Mouse (Mus musculus): ENCODE results near the gene Plvap. TPM values are rescaled to one million over a fixed set of nuclear protein-coding genes. Genes with fewer than 3 reads are reported as not detected.

Gene Plvap
- polyA plus RNA-seq, 1 experiment from 2014 or later: 35.3 TPM

Other genes with a start within 250 kb of the Plvap start
- gene Myo9b, start 239.0 kb downstream of the Plvap start, polyA plus RNA-seq (2014; fragmentation: Nextera tagmentation; extraction: Ambion mirVana): 16.1 and 17.4 TPM in 2 replicates
- gene Haus8, start 238.8 kb downstream of the Plvap start, polyA plus RNA-seq (2014; fragmentation: Nextera tagmentation; extraction: Ambion mirVana): 56.5 and 61.7 TPM in 2 replicates
- gene Use1, start 144.9 kb downstream of the Plvap start, polyA plus RNA-seq (2014; fragmentation: Nextera tagmentation; extraction: Ambion mirVana): 77.8 and 78.6 TPM in 2 replicates
- gene Ocel1, start 140.5 kb downstream of the Plvap start, polyA plus RNA-seq (2014; fragmentation: Nextera tagmentation; extraction: Ambion mirVana): 3.0 and 3.7 TPM in 2 replicates
- 69.5 and 78.3 TPM in 2 replicates for gene Nr2f6, start 129.8 kb downstream of the Plvap start, polyA plus RNA-seq (2014; fragmentation: Nextera tagmentation; extraction: Ambion mirVana)
- 2.9 and 3.6 TPM in 2 replicates for gene Ushbp1, start 116.0 kb downstream of the Plvap start, polyA plus RNA-seq (2014; fragmentation: Nextera tagmentation; extraction: Ambion mirVana)
- gene Babam1, start 114.9 kb downstream of the Plvap start, polyA plus RNA-seq (2014; fragmentation: Nextera tagmentation; extraction: Ambion mirVana): 102 and 106 TPM in 2 replicates
- 14.4 and 20.8 TPM in 2 replicates for gene Ankle1, start 105.7 kb downstream of the Plvap start, polyA plus RNA-seq (2014; fragmentation: Nextera tagmentation; extraction: Ambion mirVana)
- 38.5 and 40.0 TPM in 2 replicates for gene Abhd8, start 48.1 kb downstream of the Plvap start, polyA plus RNA-seq (2014; fragmentation: Nextera tagmentation; extraction: Ambion mirVana)
- gene Mrpl34, start 46.8 kb downstream of the Plvap start, polyA plus RNA-seq (2014; fragmentation: Nextera tagmentation; extraction: Ambion mirVana): 231 and 239 TPM in 2 replicates
- 143 and 155 TPM in 2 replicates for gene Dda1, start 42.6 kb downstream of the Plvap start, polyA plus RNA-seq (2014; fragmentation: Nextera tagmentation; extraction: Ambion mirVana)
- 5.1 and 5.8 TPM in 2 replicates for gene Ano8, start 25.8 kb downstream of the Plvap start, polyA plus RNA-seq (2014; fragmentation: Nextera tagmentation; extraction: Ambion mirVana)
- gene Gtpbp3, start 23.6 kb downstream of the Plvap start, polyA plus RNA-seq (2014; fragmentation: Nextera tagmentation; extraction: Ambion mirVana): 3.7 and 3.8 TPM in 2 replicates
- 0.51 and 0.71 TPM in 2 replicates for gene Ccdc194, start 14.0 kb upstream of the Plvap start, polyA plus RNA-seq (2014; fragmentation: Nextera tagmentation; extraction: Ambion mirVana)
- 2.2 and 5.7 TPM in 2 replicates for gene Bst2, start 25.7 kb upstream of the Plvap start, polyA plus RNA-seq (2014; fragmentation: Nextera tagmentation; extraction: Ambion mirVana)
- gene Mvb12a, start 31.2 kb upstream of the Plvap start, polyA plus RNA-seq (2014; fragmentation: Nextera tagmentation; extraction: Ambion mirVana): 54.3 and 61.1 TPM in 2 replicates
- 0.28 and 0.47 TPM in 2 replicates for gene Tmem221, start 47.1 kb upstream of the Plvap start, polyA plus RNA-seq (2014; fragmentation: Nextera tagmentation; extraction: Ambion mirVana)
- not detected in 2 replicates for gene Nxnl1, start 54.8 kb upstream of the Plvap start, polyA plus RNA-seq (2014; fragmentation: Nextera tagmentation; extraction: Ambion mirVana)
- gene Slc27a1, start 57.1 kb upstream of the Plvap start, polyA plus RNA-seq (2014; fragmentation: Nextera tagmentation; extraction: Ambion mirVana): 13.7 and 18.2 TPM in 2 replicates
- 228 TPM in 2 replicates for gene Pgls, start 80.4 kb upstream of the Plvap start, polyA plus RNA-seq (2014; fragmentation: Nextera tagmentation; extraction: Ambion mirVana)
- gene Fam129c, start 85.9 kb upstream of the Plvap start, polyA plus RNA-seq (2014; fragmentation: Nextera tagmentation; extraction: Ambion mirVana): 3.3 and 3.6 TPM in 2 replicates
- gene Colgalt1, start 99.2 kb upstream of the Plvap start, polyA plus RNA-seq (2014; fragmentation: Nextera tagmentation; extraction: Ambion mirVana): 41.3 and 42.5 TPM in 2 replicates
- 7.3 and 9.1 TPM in 2 replicates for gene Unc13a, start 160.0 kb upstream of the Plvap start, polyA plus RNA-seq (2014; fragmentation: Nextera tagmentation; extraction: Ambion mirVana)
- gene Jak3, start 164.5 kb upstream of the Plvap start, polyA plus RNA-seq (2014; fragmentation: Nextera tagmentation; extraction: Ambion mirVana): 0.99 and 1.4 TPM in 2 replicates
- gene Insl3, start 177.5 kb upstream of the Plvap start, polyA plus RNA-seq (2014; fragmentation: Nextera tagmentation; extraction: Ambion mirVana): 0.35 and 0.37 TPM in 2 replicates
- gene B3gnt3, start 190.0 kb upstream of the Plvap start, polyA plus RNA-seq (2014; fragmentation: Nextera tagmentation; extraction: Ambion mirVana): 0.36 and 0.45 TPM in 2 replicates
- gene Fcho1, start 214.0 kb upstream of the Plvap start, polyA plus RNA-seq (2014; fragmentation: Nextera tagmentation; extraction: Ambion mirVana): 13.6 and 15.0 TPM in 2 replicates